Mouse (Mus musculus) liver, embryonic 14.5 days (tissue): ENCODE data around the gene Rabgap1l.

Source experiments
- CTCF ChIP-seq: IDR thresholded peaks from 2 replicates; pipeline ENCODE4 v1.5.1; 2016; ENCODE audit warnings: antibody characterized with exemption, low read depth, control low read depth
- EP300 ChIP-seq: IDR thresholded peaks from 2 replicates; pipeline ENCODE4 v1.6.1; 2016; ENCODE audit warnings: antibody characterized with exemption, low read depth

DNA sequence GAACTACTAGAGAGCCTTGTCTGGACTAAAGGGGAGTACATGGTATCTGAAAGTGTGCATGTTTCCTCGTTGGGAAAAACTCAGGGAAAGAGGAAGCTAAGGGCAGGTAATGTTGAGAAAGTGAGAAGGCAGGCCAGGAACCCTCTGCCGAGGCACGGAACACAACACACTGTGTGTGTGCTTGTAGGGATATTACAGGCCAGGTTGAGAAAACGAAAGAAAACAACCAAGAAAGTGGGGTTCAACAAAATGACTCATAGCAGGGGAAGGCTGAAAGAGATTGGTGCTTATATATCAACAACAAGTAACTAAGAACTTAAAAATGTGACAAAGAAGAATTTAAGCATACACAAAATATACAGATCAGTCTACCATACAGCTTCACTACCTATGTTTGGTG, 493.0 kb downstream of the Rabgap1l start:
- TF ChIP-seq CTCF (no peak), EP300 (no peak)
